Mouse (Mus musculus) T-helper 17 cell (primary cell): ENCODE measurements around the gene Ap4e1.
"Not testable (repeated sequence)": the region's sequence is repeated elsewhere in the genome, so short reads cannot be mapped to it uniquely, and the experiment has no call there.

Experiments used
- in situ Hi-C, 2 experiments: fragments of 300-600 bp; cut with MboI, MseI; formaldehyde crosslinking; loops; 1 replicate in 1 of 2; 2 replicates in 1 of 2; pipeline ENCODE4 v1.15.1; 2025; ENCODE audit warnings: high pct_unique_total_duplicates in 2 of 2

Gene Ap4e1

DNA sequence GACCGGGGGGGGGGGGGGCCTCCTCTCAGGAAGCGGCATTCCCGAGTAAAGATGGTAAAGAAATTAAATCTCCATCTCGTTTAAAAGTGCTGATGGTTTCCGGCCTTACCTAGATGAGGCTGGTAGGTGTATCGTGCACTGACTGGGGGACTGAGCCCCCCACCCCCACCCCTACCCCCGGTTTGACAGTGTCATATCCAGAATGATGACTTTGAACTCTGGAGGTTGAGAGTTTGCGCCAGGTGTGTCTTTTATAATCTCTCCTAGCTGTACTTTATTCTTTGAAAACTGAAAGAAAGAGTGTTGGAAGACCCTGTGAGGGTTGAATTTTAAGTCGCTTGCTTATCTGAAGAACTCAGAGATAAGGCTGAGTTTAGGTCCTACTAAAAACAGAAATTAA lies 62.4 kb downstream of the Ap4e1 start:
- in situ Hi-C loops = no loop called here

- in situ Hi-C loops = no loop called here
Measured at GRCm38 (mm10) chr2:127074116-127074515, 65.6 kb downstream of the Ap4e1 start.

DNA sequence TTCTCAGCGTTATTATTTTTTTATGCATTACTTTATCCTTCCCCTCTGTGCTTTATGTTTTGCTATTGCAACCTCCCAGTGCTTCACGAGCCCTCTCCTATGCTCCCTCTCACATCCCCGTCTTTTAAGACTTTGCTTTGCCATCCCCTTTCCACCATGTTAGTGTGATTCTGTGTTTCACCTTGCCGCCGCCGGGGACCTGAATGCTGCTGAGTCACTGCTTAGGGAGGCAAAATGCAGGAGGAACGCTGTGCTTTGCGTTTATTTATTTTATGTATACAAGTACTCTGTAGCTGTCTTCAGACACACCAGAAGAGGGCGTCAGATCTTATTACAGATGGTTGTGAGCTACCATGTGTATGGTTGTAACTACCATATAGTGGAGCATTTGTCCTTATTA lies 69.1 kb downstream of the Ap4e1 start:
- in situ Hi-C loops = no loop called here

DNA sequence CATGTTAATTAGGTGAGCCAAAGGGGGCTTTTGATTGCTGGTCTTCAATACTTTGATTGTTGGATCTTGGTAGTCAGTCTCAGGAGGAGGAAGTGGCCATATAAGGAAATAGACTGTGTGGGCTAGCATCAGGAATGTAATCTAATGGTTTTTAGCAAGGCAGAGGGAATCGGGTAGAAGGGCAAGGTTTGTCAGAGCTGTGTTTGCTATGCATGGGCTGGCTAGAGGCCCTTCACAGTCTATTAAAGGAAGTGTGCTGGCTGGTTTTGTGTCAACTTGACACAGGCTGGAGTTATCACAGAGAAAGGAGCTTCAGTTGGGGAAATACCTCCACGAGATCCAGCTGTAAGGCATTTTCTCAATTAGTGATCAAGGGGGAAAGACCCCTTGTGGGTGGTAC lies 70.5 kb downstream of the Ap4e1 start:
- in situ Hi-C loops = not testable (repeated sequence)

- in situ Hi-C loops = no loop called here
Measured at GRCm38 (mm10) chr2:127079881-127080590, 71.5 kb downstream of the Ap4e1 start.

DNA sequence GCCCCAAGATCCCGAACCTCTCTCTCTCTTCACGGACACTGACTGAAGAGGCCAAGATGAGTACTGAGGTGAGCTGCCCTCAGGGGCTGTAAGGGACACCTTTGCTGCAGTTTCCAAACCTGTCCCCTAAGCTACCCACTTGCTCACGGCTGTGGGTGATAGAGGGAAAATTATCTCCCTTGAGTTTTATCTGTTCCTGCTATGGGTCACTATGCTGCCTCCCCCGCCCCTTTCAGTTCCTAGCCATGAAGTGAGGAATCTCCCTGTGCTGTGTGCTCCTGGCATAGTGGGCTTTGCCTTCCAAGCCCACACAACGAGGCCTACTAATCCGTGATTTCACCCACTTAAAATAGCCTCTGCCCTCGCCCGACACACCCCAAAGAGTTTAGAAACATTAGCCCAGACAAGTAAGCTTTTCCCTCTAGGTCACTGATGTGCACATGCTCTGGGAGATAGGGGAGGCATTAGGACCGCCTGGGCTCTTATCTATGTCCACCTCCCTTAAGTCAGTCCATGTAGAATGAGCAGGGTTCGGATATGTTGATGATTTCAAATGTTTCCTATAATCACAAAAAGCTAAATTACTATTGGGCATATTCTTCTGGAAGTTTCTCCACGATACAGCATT lies 72.2 kb downstream of the Ap4e1 start:
- in situ Hi-C loops = no loop called here

- in situ Hi-C loops = no loop called here
Measured at GRCm38 (mm10) chr2:127086235-127086634, 77.7 kb downstream of the Ap4e1 start.

GRCm38 (mm10) chr2:127090151-127090550 lies 81.6 kb downstream of the Ap4e1 start:
- in situ Hi-C loops = not testable (repeated sequence)

- in situ Hi-C loops = no loop called here
Measured at GRCm38 (mm10) chr2:127092000-127092399, 83.5 kb downstream of the Ap4e1 start.

- in situ Hi-C loops = no loop called here
Measured at GRCm38 (mm10) chr2:127108986-127109385, 100.5 kb downstream of the Ap4e1 start.
